Mouse (Mus musculus): Measurements from ENCODE around the gene Meis3. TPM values are rescaled to one million over a fixed set of nuclear protein-coding genes. Genes with fewer than 3 reads are reported as not detected.

Meis3 gene
- polyA plus RNA-seq, 1 experiment from 2014 or later: 135 TPM

DNA sequence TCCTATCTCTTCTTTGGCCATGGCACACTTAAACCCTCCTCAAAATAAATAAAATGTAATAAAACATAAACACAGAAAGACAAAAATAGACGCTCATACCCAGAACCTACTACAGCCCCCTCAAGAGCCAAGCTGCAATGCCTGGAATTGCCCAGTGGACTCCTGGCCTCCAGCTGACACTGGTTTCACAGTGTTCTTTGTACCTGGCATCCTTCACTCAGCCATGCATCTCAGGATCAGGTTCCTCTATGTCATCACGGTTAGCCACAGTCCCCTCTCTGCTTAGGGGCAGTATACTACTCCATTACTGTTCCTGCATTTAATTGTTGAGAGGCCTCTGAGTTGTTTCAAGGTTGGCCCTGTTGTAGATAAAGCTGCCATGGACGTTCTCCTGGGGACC is 42.0 kb upstream of the Meis3 start:
- Histone ChIP-seq H3K27ac (ENCODE audit: low read depth, low read length) (no peak overlapping the region), H3K4me3 (ENCODE audit: low read depth, low read length) (no peak overlapping the region), H3K9me3 (ENCODE audit: control insufficient read depth, low read length) (no peaks in the 10 kb centered on the region), H3K4me2 (replicated peaks; ENCODE audit: low read depth, low read length) (no peak overlapping the region), H3K36me3 (ENCODE audit: control insufficient read depth, insufficient read depth, low read length) (no peaks in the 10 kb centered on the region), H3K9ac (ENCODE audit: low read depth, low read length) (no peak overlapping the region), H3K4me1 (replicated peaks; ENCODE audit: control insufficient read depth, insufficient read depth, low read length) (peaks cover 17% of the 10 kb centered on the region), H3K27me3 (ENCODE audit: control insufficient read depth, insufficient read depth, low read length) (no peaks in the 10 kb centered on the region)
- 76% methylated on average over 3 of the region's 3 CpGs for WGBS
- ATAC-seq (ENCODE audit: low FRiP score) (no peak), DNase-seq (ENCODE audit: low spot score) (no peak)

DNA sequence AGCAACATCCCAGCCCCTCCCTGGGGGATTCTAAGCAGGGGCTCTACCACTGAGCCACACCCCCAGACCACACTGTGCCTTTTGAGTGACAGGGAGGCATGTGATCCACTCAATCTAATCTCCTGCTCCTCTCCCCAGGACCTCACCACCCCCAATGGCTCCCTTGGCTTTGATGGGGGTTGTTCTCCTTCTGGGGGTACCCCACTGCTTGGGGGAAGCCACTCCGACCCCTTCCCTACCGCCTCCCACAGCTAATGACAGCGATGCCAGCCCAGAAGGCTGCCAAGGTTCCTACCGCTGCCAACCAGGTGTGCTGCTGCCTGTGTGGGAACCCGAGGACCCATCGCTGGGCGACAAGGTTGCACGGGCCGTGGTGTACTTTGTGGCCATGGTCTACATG is 41.2 kb upstream of the Meis3 start:
- DNase-seq (ENCODE audit: low spot score) (no peak), ATAC-seq (ENCODE audit: low FRiP score) (no peak)
- Histone ChIP-seq H3K27ac (ENCODE audit: low read depth, low read length) (no peak overlapping the region), H3K9me3 (ENCODE audit: control insufficient read depth, low read length) (no peaks in the 10 kb centered on the region), H3K9ac (ENCODE audit: low read depth, low read length) (no peak overlapping the region), H3K27me3 (ENCODE audit: control insufficient read depth, insufficient read depth, low read length) (no peaks in the 10 kb centered on the region), H3K4me2 (replicated peaks; ENCODE audit: low read depth, low read length) (no peak overlapping the region), H3K36me3 (ENCODE audit: control insufficient read depth, insufficient read depth, low read length) (no peaks in the 10 kb centered on the region), H3K4me3 (ENCODE audit: low read depth, low read length) (no peak overlapping the region), H3K4me1 (replicated peaks; ENCODE audit: control insufficient read depth, insufficient read depth, low read length) (peaks cover 17% of the 10 kb centered on the region)
- 93% methylated on average over 9 of the region's 9 CpGs for WGBS

DNA sequence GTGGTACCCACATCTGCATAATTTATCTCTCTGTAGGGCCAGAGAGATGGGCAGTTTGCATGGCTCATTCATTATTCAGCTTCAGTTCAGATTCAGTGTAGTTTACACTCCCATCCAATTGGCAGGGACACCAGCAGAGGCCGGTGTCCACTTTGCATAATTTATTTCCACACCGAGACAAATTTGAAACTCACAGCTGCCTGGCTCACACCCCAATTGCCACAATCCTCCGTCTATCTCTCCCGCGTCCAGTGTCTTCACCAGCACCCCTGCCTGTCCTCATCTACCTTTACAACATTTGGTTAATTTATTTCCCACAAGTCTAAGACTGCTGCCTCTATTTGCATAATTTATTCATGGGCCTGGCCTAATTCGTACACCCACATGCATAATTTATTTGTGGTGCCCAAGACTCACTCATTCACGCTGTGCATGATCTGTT is 39.9 kb upstream of the Meis3 start:
- Histone ChIP-seq H3K9ac (ENCODE audit: low read depth, low read length) (no peak overlapping the region), H3K4me3 (ENCODE audit: low read depth, low read length) (no peak overlapping the region), H3K36me3 (ENCODE audit: control insufficient read depth, insufficient read depth, low read length) (no peaks in the 10 kb centered on the region), H3K9me3 (ENCODE audit: control insufficient read depth, low read length) (no peaks in the 10 kb centered on the region), H3K27me3 (ENCODE audit: control insufficient read depth, insufficient read depth, low read length) (no peaks in the 10 kb centered on the region), H3K27ac (ENCODE audit: low read depth, low read length) (0 out of 2 replicates have a peak overlapping the region, but pooled peaks have one; percentile 42), H3K4me2 (replicated peaks; ENCODE audit: low read depth, low read length) (peak overlapping the region; percentile 28; the same call in 1 of the 2 replicates), H3K4me1 (replicated peaks; ENCODE audit: control insufficient read depth, insufficient read depth, low read length) (peaks cover 14% of the 10 kb centered on the region)
- WGBS: 40% methylated on average over 7 of the region's 7 CpGs
- ATAC-seq (ENCODE audit: low FRiP score): peak; percentile 77
- peak; percentile 37 for DNase-seq (ENCODE audit: low spot score)

DNA sequence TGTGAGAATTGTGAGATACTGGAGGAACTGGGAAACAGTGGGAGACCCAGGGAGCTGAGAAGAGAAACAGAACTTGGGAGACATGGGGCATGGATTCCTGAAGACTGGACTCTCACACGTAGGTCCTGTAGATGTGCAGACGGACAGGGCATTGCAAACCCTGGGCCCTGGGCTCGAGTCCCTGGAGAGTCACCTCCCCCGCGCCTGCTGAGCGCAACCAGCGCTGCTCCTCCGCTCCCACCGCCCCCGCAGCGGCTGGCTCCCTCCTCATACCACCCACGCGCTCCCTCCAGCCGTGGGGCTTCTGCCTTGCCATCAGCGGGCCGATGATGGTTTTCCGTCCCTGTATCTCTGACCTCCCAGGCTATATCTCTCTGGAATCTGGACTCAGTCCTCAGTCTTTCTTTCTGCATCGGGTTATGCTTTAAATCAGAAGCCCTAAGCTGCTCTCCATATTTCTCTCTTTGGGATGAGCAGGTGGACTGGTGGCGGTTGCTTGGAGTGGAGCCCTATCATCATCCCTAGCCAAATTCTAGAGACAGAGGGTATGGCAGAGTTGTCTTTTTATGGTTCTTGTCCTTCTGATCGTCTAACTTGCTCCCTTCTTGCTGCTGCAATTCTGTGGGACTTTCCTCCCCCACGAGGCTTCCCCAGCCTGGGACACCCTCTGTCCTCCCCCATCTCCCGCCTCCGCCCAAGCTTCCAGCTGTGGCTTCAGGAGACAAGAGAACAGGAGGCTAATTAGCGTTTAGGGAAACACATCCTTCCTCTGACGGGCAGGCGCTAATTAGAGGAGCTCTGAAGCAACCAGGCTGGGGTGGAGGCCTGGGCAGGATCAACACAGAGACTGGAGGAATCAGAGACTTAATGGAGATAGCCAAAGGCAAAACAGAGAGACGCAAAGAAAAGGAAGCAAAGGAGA is 28.1 kb upstream of the Meis3 start:
- Histone ChIP-seq H3K9ac (ENCODE audit: low read depth, low read length) (no peak overlapping the region), H3K4me2 (replicated peaks; ENCODE audit: low read depth, low read length) (no peak overlapping the region), H3K4me3 (ENCODE audit: low read depth, low read length) (no peak overlapping the region), H3K36me3 (ENCODE audit: control insufficient read depth, insufficient read depth, low read length) (no peaks in the 10 kb centered on the region), H3K27ac (ENCODE audit: low read depth, low read length) (no peak overlapping the region), H3K27me3 (ENCODE audit: control insufficient read depth, insufficient read depth, low read length) (no peaks in the 10 kb centered on the region), H3K4me1 (replicated peaks; ENCODE audit: control insufficient read depth, insufficient read depth, low read length) (peaks cover 2% of the 10 kb centered on the region; the same call in 1 of the 2 replicates), H3K9me3 (ENCODE audit: control insufficient read depth, low read length) (no peaks in the 10 kb centered on the region)
- WGBS: 34% methylated on average over 27 of the region's 27 CpGs
- DNase-seq (ENCODE audit: low spot score) (no peak), ATAC-seq (ENCODE audit: low FRiP score) (no peak)

DNA sequence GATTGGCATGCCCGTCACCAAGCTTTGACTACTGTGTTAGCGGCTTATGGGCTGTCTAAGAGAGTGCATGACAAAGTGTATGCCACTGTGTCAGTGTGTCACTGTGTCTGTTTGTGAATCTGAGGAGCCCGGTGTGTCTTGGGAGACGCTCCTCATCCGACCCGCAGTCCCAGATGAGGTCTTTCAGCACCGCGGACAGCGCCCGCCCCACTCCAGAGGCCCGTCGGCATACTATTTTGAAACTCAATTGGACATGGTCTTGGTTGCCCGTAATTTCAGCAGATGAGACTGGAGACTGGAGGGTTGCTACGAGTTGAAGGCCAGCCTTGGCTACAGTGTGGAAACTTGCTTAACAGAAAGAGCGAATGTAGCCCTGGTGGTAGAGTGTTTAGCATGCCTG is 27.2 kb upstream of the Meis3 start:
- H3K4me1 ChIP-seq (replicated peaks; ENCODE audit: control insufficient read depth, insufficient read depth, low read length): peaks cover 2% of the 10 kb centered on the region; the same call in 1 of the 2 replicates
- 15% methylated on average over 15 of the region's 15 CpGs for WGBS
- H3K9me3 ChIP-seq (ENCODE audit: control insufficient read depth, low read length): no peaks in the 10 kb centered on the region
- ATAC-seq (ENCODE audit: low FRiP score) (no peak), DNase-seq (ENCODE audit: low spot score) (peak; percentile 78)
- no peak overlapping the region for H3K4me2 ChIP-seq (replicated peaks; ENCODE audit: low read depth, low read length)
- no peaks in the 10 kb centered on the region for H3K27me3 ChIP-seq (ENCODE audit: control insufficient read depth, insufficient read depth, low read length)
- H3K36me3 ChIP-seq (ENCODE audit: control insufficient read depth, insufficient read depth, low read length): no peaks in the 10 kb centered on the region
- H3K27ac ChIP-seq (ENCODE audit: low read depth, low read length): no peak overlapping the region
- H3K4me3 ChIP-seq (ENCODE audit: low read depth, low read length): no peak overlapping the region
- no peak overlapping the region for H3K9ac ChIP-seq (ENCODE audit: low read depth, low read length)

DNA sequence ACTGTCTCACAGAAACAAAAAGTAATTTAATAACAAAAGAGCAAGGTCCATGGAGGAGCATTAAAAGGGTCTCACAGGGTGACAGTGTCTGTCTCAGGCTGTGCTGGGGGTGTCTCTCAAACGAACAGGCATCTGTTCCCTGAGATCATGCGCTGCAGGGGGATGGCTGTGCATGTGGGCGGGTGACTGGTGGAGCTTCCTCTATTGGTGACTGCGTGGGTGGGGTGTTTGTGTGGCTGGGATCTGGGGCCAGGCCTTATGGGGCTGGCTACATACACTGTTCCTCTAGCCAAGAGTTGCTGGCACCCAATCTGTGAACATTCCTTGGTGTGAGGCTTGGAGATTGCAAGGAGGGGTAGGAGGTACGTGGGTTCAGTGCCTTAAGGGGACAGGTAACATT is 25.6 kb upstream of the Meis3 start:
- Histone ChIP-seq H3K36me3 (ENCODE audit: control insufficient read depth, insufficient read depth, low read length) (no peaks in the 10 kb centered on the region), H3K9me3 (ENCODE audit: control insufficient read depth, low read length) (no peaks in the 10 kb centered on the region), H3K4me2 (replicated peaks; ENCODE audit: low read depth, low read length) (no peak overlapping the region), H3K27ac (ENCODE audit: low read depth, low read length) (no peak overlapping the region), H3K4me1 (replicated peaks; ENCODE audit: control insufficient read depth, insufficient read depth, low read length) (peaks cover 2% of the 10 kb centered on the region; the same call in 1 of the 2 replicates), H3K9ac (ENCODE audit: low read depth, low read length) (no peak overlapping the region), H3K27me3 (ENCODE audit: control insufficient read depth, insufficient read depth, low read length) (no peaks in the 10 kb centered on the region), H3K4me3 (ENCODE audit: low read depth, low read length) (no peak overlapping the region)
- DNase-seq (ENCODE audit: low spot score) (no peak), ATAC-seq (ENCODE audit: low FRiP score) (no peak)
- 64% methylated on average over 5 of the region's 5 CpGs for WGBS

DNA sequence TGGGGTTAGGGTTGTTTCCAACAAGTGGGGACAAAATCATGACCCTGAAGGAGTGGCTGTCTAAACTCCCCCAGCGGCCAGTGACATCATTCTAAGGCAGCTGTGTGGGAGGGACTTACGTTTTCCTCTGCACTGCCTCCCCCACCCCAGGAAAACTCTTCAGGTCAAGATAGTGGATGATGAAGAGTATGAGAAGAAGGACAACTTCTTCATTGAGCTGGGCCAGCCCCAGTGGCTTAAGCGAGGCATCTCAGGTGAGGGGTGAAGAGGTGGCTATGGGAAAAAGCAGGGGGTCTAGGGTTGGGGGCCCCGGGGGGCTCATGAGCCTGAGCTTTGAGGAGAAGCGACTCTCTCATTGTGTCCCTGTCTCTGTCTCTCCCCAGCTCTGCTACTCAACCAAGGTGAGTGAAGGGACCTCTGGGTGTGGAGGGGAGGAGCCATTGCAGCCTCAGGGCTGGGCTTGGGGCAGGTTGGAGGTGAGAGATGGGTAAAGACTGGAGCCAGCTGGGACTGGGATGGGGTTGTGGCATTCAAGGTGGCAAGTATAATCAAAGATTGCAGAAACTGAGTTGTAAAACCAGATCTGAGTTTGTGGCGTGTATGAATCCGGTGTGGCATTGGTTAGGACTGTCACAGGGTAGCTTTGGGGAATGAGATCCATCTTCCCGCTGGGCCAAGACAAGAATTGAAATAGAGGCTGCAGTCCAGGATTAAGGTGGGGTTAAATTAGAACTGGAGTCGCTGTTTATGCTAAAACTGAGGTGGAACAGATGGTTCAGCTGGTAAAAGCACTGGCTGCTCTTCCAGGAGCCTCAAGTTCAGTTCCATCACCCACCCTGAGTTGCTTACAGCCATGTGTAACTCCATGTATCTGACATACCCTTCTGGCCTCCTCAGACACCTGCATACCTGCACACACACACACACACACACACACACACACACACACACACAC is 24.4 kb upstream of the Meis3 start:
- no peak for DNase-seq (ENCODE audit: low spot score)
- Histone ChIP-seq H3K36me3 (ENCODE audit: control insufficient read depth, insufficient read depth, low read length) (no peaks in the 10 kb centered on the region), H3K27me3 (ENCODE audit: control insufficient read depth, insufficient read depth, low read length) (no peaks in the 10 kb centered on the region), H3K4me3 (ENCODE audit: low read depth, low read length) (no peak overlapping the region), H3K9me3 (ENCODE audit: control insufficient read depth, low read length) (no peaks in the 10 kb centered on the region), H3K27ac (ENCODE audit: low read depth, low read length) (no peak overlapping the region), H3K4me2 (replicated peaks; ENCODE audit: low read depth, low read length) (no peak overlapping the region), H3K4me1 (replicated peaks; ENCODE audit: control insufficient read depth, insufficient read depth, low read length) (peaks cover 2% of the 10 kb centered on the region; the same call in 1 of the 2 replicates), H3K9ac (ENCODE audit: low read depth, low read length) (no peak overlapping the region)
- ATAC-seq (ENCODE audit: low FRiP score): no peak
- WGBS: 75% methylated on average over 9 of the region's 9 CpGs

DNA sequence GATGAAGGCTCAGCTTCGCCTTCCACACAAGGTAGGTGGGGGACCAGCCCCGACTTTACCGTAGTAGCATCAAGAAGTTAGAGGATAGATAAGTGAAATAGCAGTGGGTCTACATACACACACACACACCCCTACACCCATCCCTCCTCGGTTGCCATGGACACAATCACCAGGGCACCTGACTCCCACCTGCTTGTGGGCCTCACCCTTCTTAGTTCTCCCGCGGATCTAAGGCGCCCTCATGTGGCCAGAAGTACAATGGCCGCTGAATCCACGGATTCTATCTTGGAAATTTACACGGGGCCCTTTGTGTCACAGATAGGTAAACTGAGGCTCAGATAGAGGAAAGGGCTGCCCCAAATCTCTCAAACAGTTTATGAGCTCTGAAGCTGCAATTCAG is 21.4 kb upstream of the Meis3 start:
- no peak overlapping the region for H3K27ac ChIP-seq (ENCODE audit: low read depth, low read length)

More for the DNA sequence above, 21.4 kb upstream of the Meis3 start:
- Histone ChIP-seq H3K4me1 (replicated peaks; ENCODE audit: control insufficient read depth, insufficient read depth, low read length) (no peaks in the 10 kb centered on the region; the same call in 1 of the 2 replicates), H3K4me3 (ENCODE audit: low read depth, low read length) (no peak overlapping the region), H3K9ac (ENCODE audit: low read depth, low read length) (no peak overlapping the region), H3K27me3 (ENCODE audit: control insufficient read depth, insufficient read depth, low read length) (peaks cover 4% of the 10 kb centered on the region; the same call in 1 of the 2 replicates), H3K4me2 (replicated peaks; ENCODE audit: low read depth, low read length) (no peak overlapping the region), H3K36me3 (ENCODE audit: control insufficient read depth, insufficient read depth, low read length) (no peaks in the 10 kb centered on the region), H3K9me3 (ENCODE audit: control insufficient read depth, low read length) (no peaks in the 10 kb centered on the region)
- ATAC-seq (ENCODE audit: low FRiP score): peak; percentile 84
- DNase-seq (ENCODE audit: low spot score): peak; percentile 82
- WGBS: 19% methylated on average over 10 of the region's 10 CpGs

Data from hindbrain, embryonic 11.5 days (tissue).